Mouse (Mus musculus): ENCODE results near the gene Sgms1. TPM values are rescaled to one million over a fixed set of nuclear protein-coding genes. Genes with fewer than 3 reads are reported as not detected.

Gene Sgms1
- 84.4 and 110 TPM in 2 replicates for total RNA-seq (2015; ENCODE audit: low replicate concordance)
- 109 and 112 TPM in 2 replicates for total RNA-seq (2017; ENCODE audit: low replicate concordance)

- ATAC-seq (replicated peaks; ENCODE audit: low FRiP score, poor library complexity, severe bottlenecking): no peak
Observed at GRCm38 (mm10) chr19:32389001-32389871, at the start of gene Sgms1. Gene Sgms1 (minus strand): TSS chr19:32389714.

- ATAC-seq (replicated peaks; ENCODE audit: low FRiP score, poor library complexity, severe bottlenecking): no peak
Observed at GRCm38 (mm10) chr19:32425856-32426255, 36.3 kb upstream of the Sgms1 start.

- no peak for ATAC-seq (replicated peaks; ENCODE audit: low FRiP score, poor library complexity, severe bottlenecking)
Observed at GRCm38 (mm10) chr19:32424706-32425105, 35.2 kb upstream of the Sgms1 start.

- ATAC-seq (replicated peaks; ENCODE audit: low FRiP score, poor library complexity, severe bottlenecking): no peak
Observed at GRCm38 (mm10) chr19:32419069-32419468, 29.6 kb upstream of the Sgms1 start.

GRCm38 (mm10) chr19:32416692-32417317, 27.3 kb upstream of the Sgms1 start:
- no peak for ATAC-seq (replicated peaks; ENCODE audit: low FRiP score, poor library complexity, severe bottlenecking)

- no peak for ATAC-seq (replicated peaks; ENCODE audit: low FRiP score, poor library complexity, severe bottlenecking)
Observed at GRCm38 (mm10) chr19:32409603-32410360, 20.3 kb upstream of the Sgms1 start.

GRCm38 (mm10) chr19:32406717-32407116, 17.2 kb upstream of the Sgms1 start:
- no peak for ATAC-seq (replicated peaks; ENCODE audit: low FRiP score, poor library complexity, severe bottlenecking)

- no peak for ATAC-seq (replicated peaks; ENCODE audit: low FRiP score, poor library complexity, severe bottlenecking)
Observed at GRCm38 (mm10) chr19:32404386-32404785, 14.9 kb upstream of the Sgms1 start.

GRCm38 (mm10) chr19:32403834-32404233, 14.3 kb upstream of the Sgms1 start:
- ATAC-seq (replicated peaks; ENCODE audit: low FRiP score, poor library complexity, severe bottlenecking): no peak

- ATAC-seq (replicated peaks; ENCODE audit: low FRiP score, poor library complexity, severe bottlenecking): no peak
Observed at GRCm38 (mm10) chr19:32398491-32398890, 9.0 kb upstream of the Sgms1 start.

GRCm38 (mm10) chr19:32396303-32396702, 6.8 kb upstream of the Sgms1 start:
- ATAC-seq (replicated peaks; ENCODE audit: low FRiP score, poor library complexity, severe bottlenecking): no peak

- ATAC-seq (replicated peaks; ENCODE audit: low FRiP score, poor library complexity, severe bottlenecking): no peak
Observed at GRCm38 (mm10) chr19:32394825-32395224, 5.3 kb upstream of the Sgms1 start.

GRCm38 (mm10) chr19:32393758-32394450, 4.4 kb upstream of the Sgms1 start:
- ATAC-seq (replicated peaks; ENCODE audit: low FRiP score, poor library complexity, severe bottlenecking): no peak

GRCm38 (mm10) chr19:32393092-32393745, 3.7 kb upstream of the Sgms1 start:
- ATAC-seq (replicated peaks; ENCODE audit: low FRiP score, poor library complexity, severe bottlenecking): no peak

GRCm38 (mm10) chr19:32391441-32391840, 1.9 kb upstream of the Sgms1 start:
- ATAC-seq (replicated peaks; ENCODE audit: low FRiP score, poor library complexity, severe bottlenecking): no peak

GRCm38 (mm10) chr19:32390116-32390515, 602 bp upstream of the Sgms1 start:
- no peak for ATAC-seq (replicated peaks; ENCODE audit: low FRiP score, poor library complexity, severe bottlenecking)

- no peak for ATAC-seq (replicated peaks; ENCODE audit: low FRiP score, poor library complexity, severe bottlenecking)
Observed at GRCm38 (mm10) chr19:32388191-32388921, 1.2 kb downstream of the Sgms1 start.

GRCm38 (mm10) chr19:32387403-32388190, 1.9 kb downstream of the Sgms1 start:
- no peak for ATAC-seq (replicated peaks; ENCODE audit: low FRiP score, poor library complexity, severe bottlenecking)

Measured in erythroblast, adult 5-6 weeks (primary cell).